In genomic region chr11:90129793-90130624, GRCm38 (mm10) we compare ENCODE assay signal across 8 mouse cellular contexts. TPM values are rescaled to one million over a fixed set of nuclear protein-coding genes. Genes with fewer than 3 reads are reported as not detected.
A peak's percentile ranks its signal among the peaks of the same experiment; 100 is the strongest.
DNase-seq lines count a peak whose midpoint lies in the region; ATAC-seq and TF ChIP-seq lines count a peak whose summit lies in the region.

No protein-coding gene starts in this region.

- intact Hi-C loops in heart, postnatal 14 days (cut with DNase I) = loop anchor here (5.0 kb wide), 1 partner anchor 33 kb away; no protein-coding TSS in a partner anchor

- no peaks in the 10 kb centered on the region for H3K79me2 ChIP-seq in liver, adult 2 months (ENCODE audit: control insufficient read depth, insufficient read depth, low read length)

- TF ChIP-seq CTCF in liver, adult 2 months (IDR thresholded peaks at IDR 0.05; ENCODE audit: low read depth, low read length) = no peak
- no peak for TF ChIP-seq CTCF in thymus, adult 2 months (IDR thresholded peaks at IDR 0.05; ENCODE audit: borderline replicate concordance, control insufficient read depth, extremely low read depth, insufficient read depth, low read length, poor library complexity)

- H3K9me3 ChIP-seq in liver, embryonic 12.5 days (replicated peaks) = no peaks in the 10 kb centered on the region
- no peaks in the 10 kb centered on the region for H3K9me3 ChIP-seq in neural tube, embryonic 12.5 days

- ATAC-seq in liver, embryonic 12.5 days = no peak
- peak; percentile 58 for ATAC-seq in neural tube, embryonic 12.5 days (ENCODE audit: low FRiP score, low read depth)

- no peak overlapping the region for H3K4me3 ChIP-seq in liver, adult 2 months (ENCODE audit: insufficient read depth, low read depth, low read length)
- H3K4me3 ChIP-seq in liver, embryonic 12.5 days = no peak overlapping the region
- H3K4me3 ChIP-seq in neural tube, embryonic 12.5 days = no peak overlapping the region
- H3K4me3 ChIP-seq in thymus, adult 2 months (ENCODE audit: control insufficient read depth, insufficient read depth, low read length) = no peak overlapping the region

- H3K27ac ChIP-seq in liver, adult 2 months (replicated peaks; ENCODE audit: insufficient read depth, low read depth, low read length) = no peak overlapping the region; the same call in 1 of the 2 replicates
- no peak overlapping the region for H3K27ac ChIP-seq in liver, embryonic 12.5 days
- H3K27ac ChIP-seq in neural tube, embryonic 12.5 days = 0 out of 2 replicates have a peak overlapping the region, but pooled peaks have one; percentile 28
- H3K27ac ChIP-seq in thymus, adult 2 months (ENCODE audit: control insufficient read depth, insufficient read depth, low read length) = no peak overlapping the region

- H3K4me1 ChIP-seq in liver, adult 2 months (ENCODE audit: control insufficient read depth, insufficient read depth, low read length) = peaks cover 1% of the 10 kb centered on the region; the same call in 1 of the 2 replicates
- no peaks in the 10 kb centered on the region for H3K4me1 ChIP-seq in liver, embryonic 12.5 days
- H3K4me1 ChIP-seq in neural tube, embryonic 12.5 days = peaks cover 14% of the 10 kb centered on the region
- no peaks in the 10 kb centered on the region for H3K4me1 ChIP-seq in thymus, adult 2 months (replicated peaks; ENCODE audit: control insufficient read depth, insufficient read depth, low read length)

- H3K27me3 ChIP-seq in liver, adult 2 months (ENCODE audit: control insufficient read depth, insufficient read depth, low read length) = no peaks in the 10 kb centered on the region
- no peaks in the 10 kb centered on the region for H3K27me3 ChIP-seq in liver, embryonic 12.5 days (replicated peaks)
- no peaks in the 10 kb centered on the region for H3K27me3 ChIP-seq in neural tube, embryonic 12.5 days (replicated peaks)
- no peaks in the 10 kb centered on the region for H3K27me3 ChIP-seq in thymus, adult 2 months (ENCODE audit: control insufficient read depth, insufficient read depth, low read length)

- 51% methylated on average over 12 of the region's 12 CpGs for WGBS in liver, adult 2 months
- 55% methylated on average over 12 of the region's 12 CpGs for WGBS in liver, embryonic 12.5 days (ENCODE audit: insufficient replicate concordance)
- WGBS in neural tube, embryonic 12.5 days = 37% methylated on average over 11 of the region's 12 CpGs
- 42% methylated on average over 12 of the region's 12 CpGs for WGBS in thymus, adult 2 months

- H3K4me2 ChIP-seq in liver, embryonic 12.5 days = no peak overlapping the region
- peak overlapping the region; percentile 33; the same call in 1 of the 2 replicates for H3K4me2 ChIP-seq in neural tube, embryonic 12.5 days (replicated peaks)

- no peak for TF ChIP-seq POLR2A in liver, adult 2 months (IDR thresholded peaks at IDR 0.05; ENCODE audit: extremely low read depth, insufficient read depth, low read length)
- TF ChIP-seq POLR2A in thymus, adult 2 months (IDR thresholded peaks at IDR 0.05; ENCODE audit: control insufficient read depth, extremely low read depth, insufficient read depth, low read length, poor library complexity) = no peak

- no peak overlapping the region for H3K9ac ChIP-seq in liver, adult 2 months (ENCODE audit: low read depth, low read length)
- H3K9ac ChIP-seq in liver, embryonic 12.5 days = no peak overlapping the region
- no peak overlapping the region for H3K9ac ChIP-seq in neural tube, embryonic 12.5 days

- no peaks in the 10 kb centered on the region for H3K36me3 ChIP-seq in liver, adult 2 months (ENCODE audit: control insufficient read depth, insufficient read depth, low read length)
- H3K36me3 ChIP-seq in liver, embryonic 12.5 days = no peaks in the 10 kb centered on the region
- H3K36me3 ChIP-seq in neural tube, embryonic 12.5 days = no peaks in the 10 kb centered on the region
- no peaks in the 10 kb centered on the region for H3K36me3 ChIP-seq in thymus, adult 2 months (ENCODE audit: control insufficient read depth, insufficient read depth, low read length)

- peak; percentile 72 for DNase-seq in liver, adult 2 months (ENCODE audit: extremely low read depth, low read depth, low spot score)
- DNase-seq in heart, postnatal 14 days = peak; percentile 35 to 47
- peak; percentile 36 to 79 for DNase-seq in kidney, postnatal 25 days
- DNase-seq in frontal cortex, postnatal 25 days (ENCODE audit: low spot score in 2 of 2) = no peak
- no peak for DNase-seq in thymus, adult 2 months
- DNase-seq in cerebellum, adult 11-12 months = no peak

RNA-seq across cellular contexts. Expression of gene Gm45716, which starts 57.5 kb away (rescaled TPM):
- 3.6 and 4.9 TPM in 2 replicates for total RNA-seq in liver, adult 2 months (2014; rRNA removed)
- polyA plus RNA-seq in liver, adult 2 months (2012; rRNA removed) = 1.9 and 2.5 TPM in 2 replicates
- 3.0 and 3.4 TPM in 2 replicates for polyA plus RNA-seq in liver, embryonic 12.5 days (2016; fragmentation: Nextera tagmentation; extraction: Ambion mirVana)
- 10 to 100 TPM; 15.8 to 16.0 TPM for total RNA-seq in heart, postnatal 14 days (2021)
- 21.5 and 25.3 TPM in 2 replicates for polyA plus RNA-seq in neural tube, embryonic 12.5 days (2016; fragmentation: Nextera tagmentation; extraction: Ambion mirVana)
- 2.1 and 2.9 TPM in 2 replicates for polyA plus RNA-seq in thymus, adult 2 months (2012; rRNA removed)

Comparison
In these comparisons a context has a peak if more than half of its experiments do, and no peak if none do; other contexts are left out.
1. DNase-seq: peak in liver, adult 2 months (single experiment), heart, postnatal 14 days (2 of 2) and kidney, postnatal 25 days (2 of 2); none in frontal cortex, postnatal 25 days (0 of 2), thymus, adult 2 months (single experiment) and cerebellum, adult 11-12 months (single experiment).